Mouse (Mus musculus): Measurements from ENCODE around the gene Riok1.

- no peak for TF ChIP-seq CTCF (IDR thresholded peaks at IDR 0.05; ENCODE audit: control insufficient read depth, insufficient read depth, insufficient read length)
- TF ChIP-seq USF1 (IDR thresholded peaks at IDR 0.05; ENCODE audit: low read depth): no peak
- TF ChIP-seq MYOG (IDR thresholded peaks at IDR 0.05; ENCODE audit: control insufficient read depth, extremely low read depth, insufficient read length): no peak
- TF ChIP-seq MAX (IDR thresholded peaks at IDR 0.05): no peak
- no peak for TF ChIP-seq MYOD1 (IDR thresholded peaks at IDR 0.05; ENCODE audit: control insufficient read depth, insufficient read length, low read depth)
- TF ChIP-seq CEBPB (IDR thresholded peaks at IDR 0.05; ENCODE audit: low read depth): no peak
Measured at GRCm38 (mm10) chr13:38080014-38080413, 43.2 kb downstream of the Riok1 start.
